Mouse (Mus musculus) G1E (cell line): Measurements from ENCODE around the gene Dpagt1. TPM values are rescaled to one million over a fixed set of nuclear protein-coding genes. Genes with fewer than 3 reads are reported as not detected.

Source experiments
- ATAC-seq: 2 replicates; pipeline ENCODE4 v1.8.0; 2016; ENCODE audit warnings: mild to moderate bottlenecking; ENCODE audit not compliant: insufficient number of reproducible peaks, poor library complexity, low FRiP score, severe bottlenecking; ENCODE audit errors: extremely low read depth
- DNase-seq: peaks from one replicate; pipeline ENCODE4 v3.0.0; 2012; ENCODE audit warnings: low spot score
- H3K27me3 ChIP-seq: 2 replicates; pipeline ENCODE4 v1.6.1; 2012; ENCODE audit warnings: mild to moderate bottlenecking, low read length, inconsistent platforms; ENCODE audit not compliant: insufficient read depth
- H3K36me3 ChIP-seq: replicated peaks from 2 replicates; pipeline ENCODE3; 2012; ENCODE audit warnings: mild to moderate bottlenecking, inconsistent platforms
- H3K4me1 ChIP-seq: 2 replicates; pipeline ENCODE4 v1.6.1; 2012; ENCODE audit warnings: low read depth, low read length, inconsistent platforms, mixed read lengths; ENCODE audit not compliant: insufficient read depth
- H3K4me3 ChIP-seq: 2 replicates; pipeline ENCODE4 v1.5.1; 2012; ENCODE audit warnings: low read depth, mild to moderate bottlenecking, inconsistent platforms, low read length, moderate library complexity, mixed read lengths
- H3K9me3 ChIP-seq: replicated peaks from 2 replicates; pipeline ENCODE4 v1.6.1; 2012; ENCODE audit warnings: inconsistent platforms
- CTCF ChIP-seq: IDR thresholded peaks from 2 replicates; pipeline ENCODE4 v1.5.1; 2012; ENCODE audit warnings: low read depth, low read length, inconsistent platforms, mixed read lengths
- GATA1 ChIP-seq: IDR thresholded peaks from 2 replicates; pipeline ENCODE4 v1.6.1; 2012; ENCODE audit warnings: borderline replicate concordance, low read length, inconsistent platforms, mixed read lengths
- GATA2 ChIP-seq: IDR thresholded peaks from 2 replicates; pipeline ENCODE4 v1.6.1; 2012; ENCODE audit warnings: low read depth, low read length, inconsistent platforms, borderline replicate concordance
- POLR2AphosphoS5 ChIP-seq: IDR thresholded peaks from 2 replicates; pipeline ENCODE4 v1.6.1; 2012; ENCODE audit warnings: low read depth, low read length, inconsistent platforms; ENCODE audit not compliant: insufficient replicate concordance
- TAL1 ChIP-seq: conservative IDR thresholded peaks from 2 replicates; pipeline ENCODE4 v1.6.1; 2012; ENCODE audit warnings: low read depth, low read length, inconsistent platforms, mixed read lengths
- polyA plus RNA-seq: library from polyadenylated mRNA; stranded (reverse); fragments of >175 nt; gene quantifications from 2 replicates; pipeline ENCODE4 v1.2.3, GENCODE M21; 2012
- total RNA-seq, 2 experiments: library from RNA; stranded (forward) in 1 of 2; stranded (reverse) in 1 of 2; fragments of 200-1000 nt in 1 of 2; fragments of >200 nt in 1 of 2; fragmentation: Nextera tagmentation in 1 of 2; gene quantifications; 2 replicates each; pipeline ENCODE4 v1.2.3; 2014 to 2017

The Dpagt1 gene
- total and polyA plus RNA-seq, 3 experiments, result 6.5 to 33.6 (median 12.3) TPM

DNA sequence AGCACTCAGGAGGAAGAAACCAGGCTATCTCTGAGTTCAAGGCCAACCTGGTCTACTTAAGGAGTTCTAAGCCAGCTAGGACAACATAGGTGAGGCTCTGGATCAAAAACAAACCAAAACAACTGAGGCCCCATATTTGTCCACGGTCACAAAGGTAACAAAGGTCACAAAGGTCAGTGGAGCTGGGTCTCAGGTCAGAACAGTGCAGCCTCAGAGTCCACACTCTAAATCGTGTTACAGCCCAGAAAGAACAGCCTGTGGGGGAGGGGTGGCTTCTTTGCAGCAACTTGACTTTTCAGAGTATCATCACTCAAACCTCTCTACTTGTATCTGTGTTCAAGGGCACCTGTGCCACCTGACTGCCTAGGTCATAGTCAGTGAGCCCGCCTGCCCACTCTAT, 16.1 kb upstream of the Dpagt1 start:
- Histone ChIP-seq H3K4me1 (peaks cover 13% of the 10 kb centered on the region), H3K4me3 (no peak overlapping the region), H3K27me3 (no peaks in the 10 kb centered on the region), H3K9me3 (no peaks in the 10 kb centered on the region), H3K36me3 (peaks cover 49% of the 10 kb centered on the region)
- ATAC-seq (no peak), DNase-seq (no peak)
- TF ChIP-seq GATA1, result no peak
- TF ChIP-seq CTCF, result no peak
- TF ChIP-seq TAL1, result no peak
- no peak for TF ChIP-seq GATA2
- TF ChIP-seq POLR2AphosphoS5, result no peak

DNA sequence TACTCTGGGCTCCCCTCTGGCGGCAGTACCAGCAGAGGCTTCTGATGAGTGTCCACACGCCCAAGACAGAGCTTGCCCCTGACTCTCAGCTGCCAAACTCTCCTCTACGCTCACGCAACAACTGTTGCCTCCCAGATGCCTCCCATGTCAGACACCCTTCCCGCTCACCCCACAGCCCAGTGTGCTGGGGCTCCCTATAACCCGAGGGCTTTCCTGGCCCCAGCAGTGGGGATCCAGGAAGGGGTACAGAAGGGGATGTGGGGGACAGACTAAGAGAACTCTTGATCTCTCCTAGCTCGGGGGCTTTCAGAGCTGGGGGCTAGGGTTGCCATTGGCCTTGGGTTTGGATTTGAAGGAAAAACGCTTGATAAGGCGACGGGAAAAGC, 15.1 kb upstream of the Dpagt1 start:
- Histone ChIP-seq H3K36me3 (peaks cover 59% of the 10 kb centered on the region), H3K4me3 (no peak overlapping the region)

DNA sequence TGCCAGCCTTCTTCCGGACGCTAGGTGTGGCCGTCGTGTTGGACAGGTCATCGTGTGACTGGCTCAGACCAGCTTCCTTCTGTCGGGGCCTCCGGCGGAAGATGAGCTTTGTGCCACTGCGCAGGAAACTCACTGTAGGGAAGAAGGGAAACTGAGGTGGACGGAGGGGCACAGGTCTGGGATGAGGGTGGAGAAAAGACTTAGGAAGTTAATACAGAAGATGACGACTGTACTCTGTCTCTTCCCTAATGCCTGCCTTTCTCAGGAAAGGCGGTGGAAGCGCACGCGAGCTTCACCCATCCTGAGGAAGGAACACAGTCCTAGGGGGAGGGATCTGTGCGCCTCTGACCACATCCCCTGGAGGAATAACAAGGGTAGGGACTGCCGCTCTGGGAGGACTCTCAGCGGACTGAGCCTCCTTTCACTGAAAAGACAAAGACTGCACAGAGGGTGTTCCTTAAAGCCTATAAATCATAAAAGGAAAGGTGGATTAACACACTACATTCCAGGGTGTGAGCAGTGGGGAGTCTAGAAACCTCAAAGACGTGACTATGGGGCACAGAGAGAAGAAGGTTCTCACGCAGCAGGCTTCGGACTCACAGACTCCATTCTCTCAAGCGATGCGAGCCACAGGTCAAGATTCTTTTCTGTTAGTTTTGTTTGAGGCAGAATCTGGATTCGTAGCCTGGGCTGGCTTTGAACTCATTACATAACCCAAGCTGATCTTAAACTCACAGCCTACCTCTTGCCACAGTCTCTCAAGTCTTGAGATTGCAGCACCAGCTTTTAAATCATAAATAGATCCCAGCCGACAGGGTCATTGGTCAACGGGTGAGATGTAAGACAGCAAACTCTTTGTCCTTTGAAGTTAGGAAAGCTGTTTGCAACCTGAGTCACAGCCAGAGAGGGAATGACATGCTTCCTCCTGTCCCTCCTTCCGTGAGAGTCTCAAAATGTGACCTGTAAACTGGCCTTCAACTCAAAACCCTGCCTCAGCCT, 14.4 kb upstream of the Dpagt1 start:
- no peaks in the 10 kb centered on the region for H3K9me3 ChIP-seq
- no peaks in the 10 kb centered on the region for H3K27me3 ChIP-seq
- no peak for DNase-seq
- peaks cover 66% of the 10 kb centered on the region for H3K36me3 ChIP-seq
- H3K4me3 ChIP-seq, result no peak overlapping the region
- TF ChIP-seq POLR2AphosphoS5 (no peak), TAL1 (no peak), CTCF (no peak), GATA1 (no peak), GATA2 (no peak)
- ATAC-seq, result no peak
- peaks cover 6% of the 10 kb centered on the region for H3K4me1 ChIP-seq

More for the DNA sequence above, 15.1 kb upstream of the Dpagt1 start:
- peaks cover 12% of the 10 kb centered on the region for H3K4me1 ChIP-seq
- ATAC-seq (no peak), DNase-seq (no peak)
- TF ChIP-seq GATA1 (no peak), CTCF (no peak), POLR2AphosphoS5 (no peak), GATA2 (no peak), TAL1 (no peak)
- no peaks in the 10 kb centered on the region for H3K27me3 ChIP-seq
- H3K9me3 ChIP-seq, result no peaks in the 10 kb centered on the region

DNA sequence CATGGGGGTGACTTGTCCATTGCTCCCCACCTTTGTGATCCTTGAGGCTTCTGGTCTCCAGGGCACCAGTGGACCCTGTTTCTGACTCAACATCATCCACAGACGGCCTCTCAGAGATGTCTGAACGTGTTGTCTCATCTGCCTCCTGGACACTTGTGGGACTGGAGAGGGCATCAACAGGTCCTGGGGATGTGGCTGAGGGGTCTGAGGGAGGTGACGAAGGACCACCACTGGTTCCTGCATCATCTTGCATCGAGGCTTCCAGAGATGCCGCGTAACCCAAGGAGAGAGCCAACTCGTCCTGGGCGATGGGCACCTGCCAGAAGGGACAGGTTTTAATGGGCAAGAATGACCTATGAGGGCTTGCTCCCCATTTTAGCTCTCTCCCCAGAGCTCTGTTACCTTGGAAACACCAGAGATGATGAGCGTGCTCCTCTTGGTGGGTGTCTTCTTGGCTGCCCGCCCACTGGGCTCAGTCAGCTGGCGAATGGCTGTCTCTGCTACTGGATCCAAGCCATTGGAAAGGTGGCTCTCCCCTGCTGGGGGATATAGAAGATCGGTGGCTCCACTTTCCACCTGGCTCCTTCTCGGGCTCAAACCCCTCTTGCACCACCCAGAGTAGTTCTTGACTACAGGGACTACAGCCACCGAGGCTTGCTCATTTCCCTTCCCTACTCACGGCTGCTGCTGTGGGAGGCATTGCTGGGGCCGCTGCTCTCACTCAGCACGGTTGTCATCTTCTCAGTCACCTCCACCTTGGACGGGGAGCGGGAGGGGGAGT, 12.2 kb upstream of the Dpagt1 start:
- Histone ChIP-seq H3K4me1 (peaks cover 18% of the 10 kb centered on the region), H3K36me3 (peaks cover 80% of the 10 kb centered on the region), H3K27me3 (no peaks in the 10 kb centered on the region), H3K4me3 (no peak overlapping the region), H3K9me3 (no peaks in the 10 kb centered on the region)
- ATAC-seq (no peak), DNase-seq (no peak)
- no peak for TF ChIP-seq GATA1
- no peak for TF ChIP-seq POLR2AphosphoS5
- no peak for TF ChIP-seq TAL1
- no peak for TF ChIP-seq GATA2
- TF ChIP-seq CTCF, result no peak

DNA sequence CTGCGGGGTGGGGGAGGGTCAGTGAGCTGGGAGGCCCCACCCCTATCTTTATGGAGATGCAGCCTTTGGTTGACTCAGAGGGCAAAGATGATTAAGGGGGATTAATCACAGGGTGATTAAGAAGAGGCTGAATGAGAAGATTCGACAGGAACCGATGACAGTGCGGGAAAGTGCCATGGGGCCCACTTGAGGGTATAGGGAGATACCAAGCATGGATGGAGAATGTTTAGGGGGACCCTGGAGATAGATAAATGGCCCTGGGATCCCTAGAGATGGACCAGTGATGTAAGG, 11.6 kb upstream of the Dpagt1 start:
- TF ChIP-seq TAL1, result no peak
- no peak for TF ChIP-seq GATA1
- no peak for TF ChIP-seq CTCF
- TF ChIP-seq POLR2AphosphoS5, result no peak
- no peak for TF ChIP-seq GATA2
- ATAC-seq, result no peak
- Histone ChIP-seq H3K36me3 (peaks cover 80% of the 10 kb centered on the region), H3K4me1 (peaks cover 24% of the 10 kb centered on the region), H3K27me3 (no peaks in the 10 kb centered on the region), H3K9me3 (no peaks in the 10 kb centered on the region), H3K4me3 (no peak overlapping the region)
- no peak for DNase-seq

DNA sequence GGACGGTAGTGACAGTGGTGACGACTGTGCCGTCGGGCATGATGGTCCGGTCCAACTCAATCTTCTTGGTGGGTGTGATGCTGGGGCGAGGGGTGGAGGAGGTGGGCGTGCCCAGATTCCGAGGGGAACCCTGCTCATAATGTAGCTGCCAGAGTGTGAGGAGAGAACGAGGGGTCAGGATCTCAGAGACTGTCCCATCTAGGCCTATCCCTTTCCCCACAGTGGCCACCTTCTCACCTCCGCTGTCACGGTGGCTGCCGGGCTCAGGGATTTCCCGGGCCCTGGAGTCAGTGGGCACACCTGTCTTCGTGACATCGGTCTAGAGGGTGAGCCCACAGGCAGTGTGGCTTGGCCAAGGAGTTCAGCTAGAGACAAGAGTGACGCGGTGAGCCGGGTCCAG, 10.9 kb upstream of the Dpagt1 start:
- no peak overlapping the region for H3K4me3 ChIP-seq
- no peaks in the 10 kb centered on the region for H3K9me3 ChIP-seq
- H3K36me3 ChIP-seq, result peaks cover 76% of the 10 kb centered on the region
- no peaks in the 10 kb centered on the region for H3K27me3 ChIP-seq
- TF ChIP-seq CTCF (no peak), GATA2 (no peak), GATA1 (no peak), TAL1 (no peak), POLR2AphosphoS5 (no peak)
- peaks cover 29% of the 10 kb centered on the region for H3K4me1 ChIP-seq
- ATAC-seq (no peak), DNase-seq (no peak)
